Mouse (Mus musculus) thymus, postnatal 25 days (tissue): Measurements from ENCODE around the gene Acot8.
A peak's percentile ranks its signal among the peaks of the same experiment; 100 is the strongest.

Experiments
- DNase-seq: peaks from one replicate; pipeline ENCODE4 v3.0.0; 2022

Acot8 gene

GRCm38 (mm10) chr2:164804533-164805331 is at the start of gene Acot8, which contains the start of gene Zswim3:
Acot8 (minus strand) TSS chr2:164804882.
Zswim3 (plus strand) TSS chr2:164805098.
- DNase-seq, result peak; percentile 99

GRCm38 (mm10) chr2:164850061-164850460 is 45.4 kb upstream of the Acot8 start:
- peak; percentile 49 for DNase-seq

- peak; percentile 31 for DNase-seq
These were observed 41.1 kb upstream of the Acot8 start for GRCm38 (mm10) chr2:164845782-164846181.

- no peak for DNase-seq
These were observed 30.5 kb upstream of the Acot8 start for GRCm38 (mm10) chr2:164835164-164835563.

GRCm38 (mm10) chr2:164834531-164834930 is 29.8 kb upstream of the Acot8 start:
- peak; percentile 49 for DNase-seq

- DNase-seq, result peak; percentile 88
These were observed 28.8 kb upstream of the Acot8 start, which contains the start of gene Neurl2 for GRCm38 (mm10) chr2:164833314-164833959. Neurl2 (minus strand) TSS chr2:164833456.

GRCm38 (mm10) chr2:164832748-164833301 is 28.1 kb upstream of the Acot8 start, which contains the start of gene Ctsa:
Ctsa (plus strand) TSS chr2:164832873.
- peak; percentile 81 for DNase-seq

GRCm38 (mm10) chr2:164832032-164832747 is 27.5 kb upstream of the Acot8 start:
- DNase-seq, result no peak

GRCm38 (mm10) chr2:164831029-164831428 is 26.3 kb upstream of the Acot8 start:
- no peak for DNase-seq

GRCm38 (mm10) chr2:164829090-164829489 is 24.4 kb upstream of the Acot8 start:
- no peak for DNase-seq

GRCm38 (mm10) chr2:164828437-164828836 is 23.8 kb upstream of the Acot8 start, which contains the start of gene Spata25:
Spata25 (minus strand) TSS chr2:164828537.
- no peak for DNase-seq

- DNase-seq, result no peak
These were observed 22.6 kb upstream of the Acot8 start for GRCm38 (mm10) chr2:164827146-164827850.

- DNase-seq, result no peak
These were observed 20.8 kb upstream of the Acot8 start for GRCm38 (mm10) chr2:164825521-164825920.

- DNase-seq, result no peak
These were observed 19.3 kb upstream of the Acot8 start for GRCm38 (mm10) chr2:164823969-164824368.

- DNase-seq, result no peak
These were observed 18.5 kb upstream of the Acot8 start for GRCm38 (mm10) chr2:164823181-164823585.

- DNase-seq, result peak; percentile 100
These were observed 18.0 kb upstream of the Acot8 start, which contains the start of gene Zswim1 for GRCm38 (mm10) chr2:164822636-164823165. Zswim1 (plus strand) TSS chr2:164822686.

- DNase-seq, result no peak
These were observed 16.4 kb upstream of the Acot8 start for GRCm38 (mm10) chr2:164821060-164821459.

- DNase-seq, result no peak
These were observed 13.0 kb upstream of the Acot8 start for GRCm38 (mm10) chr2:164817703-164818102.

- no peak for DNase-seq
These were observed 12.5 kb upstream of the Acot8 start for GRCm38 (mm10) chr2:164817206-164817605.

- no peak for DNase-seq
These were observed 11.1 kb upstream of the Acot8 start for GRCm38 (mm10) chr2:164815821-164816220.

GRCm38 (mm10) chr2:164815348-164815747 is 10.7 kb upstream of the Acot8 start:
- DNase-seq, result no peak

GRCm38 (mm10) chr2:164813557-164813956 is 8.9 kb upstream of the Acot8 start:
- no peak for DNase-seq
